ENCODE assay signal across 8 mouse cellular contexts in the genomic region with DNA sequence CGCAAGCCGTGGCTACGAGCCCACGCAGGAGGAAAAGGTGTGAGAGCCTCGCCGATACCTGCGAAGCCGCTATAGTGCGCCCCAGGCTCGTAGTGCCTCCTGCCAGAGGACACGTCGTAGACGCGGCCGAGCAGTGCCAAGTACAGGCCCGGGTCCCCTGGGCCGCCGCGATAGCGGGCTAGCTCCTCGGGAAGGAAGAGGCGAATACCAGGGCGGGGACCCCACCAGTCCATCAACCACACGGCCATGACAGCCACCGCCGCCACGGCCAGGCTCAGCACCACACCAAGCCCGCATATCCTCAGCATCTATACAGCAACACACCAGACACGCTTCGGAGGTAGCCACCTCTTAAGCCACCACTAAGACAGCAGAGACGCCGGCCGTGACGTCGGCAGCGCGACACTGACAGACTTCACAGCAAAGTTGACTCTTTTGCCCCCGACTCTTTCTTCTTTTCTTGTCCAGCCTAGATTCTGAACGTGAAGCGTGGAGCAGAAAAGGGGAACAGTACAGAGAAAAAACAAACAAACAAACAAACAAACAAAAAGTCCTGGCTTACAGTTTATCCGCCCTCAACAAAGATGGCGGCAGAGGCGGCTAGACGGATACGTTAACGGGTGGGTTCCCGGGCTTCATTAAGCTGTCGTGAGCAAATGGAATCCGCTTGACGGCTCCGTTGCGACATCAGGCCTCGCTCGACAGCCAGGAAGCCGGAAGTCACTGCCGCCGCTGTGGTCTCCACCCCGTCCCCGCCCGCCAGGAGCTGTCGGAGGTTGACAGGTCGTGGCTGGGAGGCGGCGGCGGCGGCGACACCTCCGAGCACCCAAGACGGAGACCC. TPM values are rescaled to one million over a fixed set of nuclear protein-coding genes. Genes with fewer than 3 reads are reported as not detected.
DNase-seq lines count a peak whose midpoint lies in the region; ATAC-seq lines count a peak whose summit lies in the region.

A gene (minus strand): TSS at position 688 of the 841 bp plus-strand sequence.
A gene (plus strand): TSS at position 772 of the 841 bp plus-strand sequence.

- peak within 1 kb of the TSS; percentile 61 for H3K4me2 ChIP-seq in hindbrain, embryonic 14.5 days (replicated peaks)

- under 1% methylated on average over 62 of the region's 69 CpGs for WGBS in hindbrain, embryonic 14.5 days

- H3K4me1 ChIP-seq in hindbrain, embryonic 14.5 days (replicated peaks; ENCODE audit: control insufficient read depth, insufficient read depth, low read length), result peaks cover 23% of the 10 kb centered on the region

- peak; percentile 94 for ATAC-seq in hindbrain, embryonic 14.5 days (ENCODE audit: low FRiP score)

- H3K9me3 ChIP-seq in hindbrain, embryonic 14.5 days (ENCODE audit: control insufficient read depth, low read length), result no peaks in the 10 kb centered on the region

- H3K36me3 ChIP-seq in hindbrain, embryonic 14.5 days (replicated peaks; ENCODE audit: control insufficient read depth, insufficient read depth), result no peaks in the 10 kb centered on the region

- H3K27ac ChIP-seq in hindbrain, embryonic 14.5 days, result peak within 1 kb of the TSS; percentile 89

- H3K27me3 ChIP-seq in hindbrain, embryonic 14.5 days (ENCODE audit: control insufficient read depth, insufficient read depth, low read length), result no peaks in the 10 kb centered on the region

- H3K4me3 ChIP-seq in hindbrain, embryonic 14.5 days (replicated peaks; ENCODE audit: low read length), result peak within 1 kb of the TSS; percentile 97

- peak within 1 kb of the TSS; percentile 86 for H3K9ac ChIP-seq in hindbrain, embryonic 14.5 days

- peak; percentile 98 for DNase-seq in R1 (ENCODE audit: low read depth, low spot score)
- peak; percentile 93 to 96 for DNase-seq in cerebellum, postnatal 25 days
- DNase-seq in frontal cortex, postnatal 25 days (ENCODE audit: low spot score in 2 of 2), result peak; percentile 87 to 90
- peak; percentile 94 for DNase-seq in hindbrain, embryonic 14.5 days (ENCODE audit: low spot score)
- peak; percentile 94 to 95 for DNase-seq in layer of hippocampus, postnatal 36 days
- peak; percentile 99 for DNase-seq in lung, postnatal 36 days
- peak; percentile 99 for DNase-seq in retina, postnatal 1 day
- peak; percentile 80 to 92 for DNase-seq in urinary bladder, adult 18-20 months (ENCODE audit: low spot score in 2 of 2)

RNA-seq across cellular contexts. Expression of the first gene that starts in this region (rescaled TPM):
- 5.9 and 7.3 TPM in 2 replicates for polyA plus RNA-seq in hindbrain, embryonic 14.5 days (2014; fragmentation: Nextera tagmentation; extraction: Ambion mirVana)
- total RNA-seq in layer of hippocampus, postnatal 36 days (2021), result 10 to 100 TPM; 18.6 to 22.8 TPM

RNA-seq across cellular contexts. Expression of the second gene that starts in this region (rescaled TPM):
- 16.4 and 18.5 TPM in 2 replicates for polyA plus RNA-seq in hindbrain, embryonic 14.5 days (2014; fragmentation: Nextera tagmentation; extraction: Ambion mirVana)
- 10 to 100 TPM; 42.1 to 51.0 TPM for total RNA-seq in layer of hippocampus, postnatal 36 days (2021)

Comparison
In these comparisons a context has a peak if more than half of its experiments do, and no peak if none do; other contexts are left out.
1. Peak in every context shown above with its lines: DNase-seq, ATAC-seq, H3K4me3 ChIP-seq and H3K27ac ChIP-seq.